Mouse (Mus musculus) liver, postnatal 0 days (tissue): ENCODE measurements at regions not wholly inside any gene's neighbourhood (a gene's known extent, or its start where the extent isn't known, plus 50 kb on each side); places are given as distances from the start of the nearest gene placed in this dataset.

Experiments used
- CTCF ChIP-seq: sonication (generic); IDR thresholded peaks from 2 replicates; pipeline ENCODE4 v1.5.1; 2016; ENCODE audit warnings: antibody characterized with exemption, low read depth
- EP300 ChIP-seq: IDR thresholded peaks from 2 replicates; pipeline ENCODE4 v1.6.1; 2016; ENCODE audit warnings: antibody characterized with exemption, low read depth, mild to moderate bottlenecking

DNA sequence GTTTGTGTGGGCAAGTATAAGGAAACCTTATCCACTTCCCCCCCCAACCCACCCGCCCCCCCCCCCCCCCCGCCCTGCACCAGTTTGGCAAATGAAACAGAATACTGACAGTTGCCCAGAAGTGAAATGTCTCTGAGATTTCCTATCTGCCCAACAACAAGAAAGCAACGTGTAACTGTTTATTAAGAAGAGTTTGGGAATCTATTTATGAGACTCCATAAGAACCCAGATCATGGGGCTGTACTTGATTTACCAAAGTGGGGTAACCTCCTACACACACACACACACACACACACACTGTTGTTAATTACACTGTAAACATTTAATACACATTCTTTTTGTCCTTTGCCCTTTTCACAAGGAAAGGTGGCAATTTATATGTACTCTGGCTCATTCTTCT is 165.6 kb upstream of the Tmem161b start:
- TF ChIP-seq CTCF (no peak), EP300 (no peak)
